Mouse (Mus musculus): ENCODE data around the gene Fam43b. TPM values are rescaled to one million over a fixed set of nuclear protein-coding genes. Genes with fewer than 3 reads are reported as not detected.

Fam43b gene
- not detected in 2 replicates for polyA plus RNA-seq (2014; fragmentation: Nextera tagmentation; extraction: Ambion mirVana)

GRCm38 (mm10) chr4:138395971-138396645 lies at the start of gene Fam43b:
Gene Fam43b (minus strand): TSS chr4:138396528.
- Histone ChIP-seq H3K9ac (ENCODE audit: low read length) (no peak within 1 kb of the TSS; the same call in none of the 2 replicates), H3K4me2 (ENCODE audit: low read length) (peak within 1 kb of the TSS; percentile 73), H3K27me3 (ENCODE audit: control insufficient read depth, insufficient read depth, low read length) (peaks cover 77% of the 10 kb centered on the region), H3K9me3 (ENCODE audit: control insufficient read depth, low read length) (no peaks in the 10 kb centered on the region), H3K27ac (replicated peaks in 1 of 2; ENCODE audit: control insufficient read depth in 1 of 2, insufficient read depth in 1 of 2, low read depth in 2 of 2, low read length in 2 of 2) (no peak within 1 kb of the TSS), H3K4me3 (ENCODE audit: control insufficient read depth in 1 of 2, insufficient read depth in 1 of 2, low read depth in 1 of 2, low read length in 2 of 2) (peak within 1 kb of the TSS; percentile 26 to 41), H3K36me3 (ENCODE audit: control insufficient read depth, insufficient read depth, low read length) (no peaks in the 10 kb centered on the region), H3K4me1 (ENCODE audit: control insufficient read depth in 2 of 2, insufficient read depth in 2 of 2, low read length in 2 of 2) (peaks cover 0 to 23% of the 10 kb centered on the region in 2 experiments; a peak in 3 of 4 replicates)
- WGBS: under 1% methylated on average over 44 of the region's 46 CpGs
- no peak for ATAC-seq (ENCODE audit: insufficient number of reproducible peaks, insufficient read depth, low FRiP score, low read depth)

DNA sequence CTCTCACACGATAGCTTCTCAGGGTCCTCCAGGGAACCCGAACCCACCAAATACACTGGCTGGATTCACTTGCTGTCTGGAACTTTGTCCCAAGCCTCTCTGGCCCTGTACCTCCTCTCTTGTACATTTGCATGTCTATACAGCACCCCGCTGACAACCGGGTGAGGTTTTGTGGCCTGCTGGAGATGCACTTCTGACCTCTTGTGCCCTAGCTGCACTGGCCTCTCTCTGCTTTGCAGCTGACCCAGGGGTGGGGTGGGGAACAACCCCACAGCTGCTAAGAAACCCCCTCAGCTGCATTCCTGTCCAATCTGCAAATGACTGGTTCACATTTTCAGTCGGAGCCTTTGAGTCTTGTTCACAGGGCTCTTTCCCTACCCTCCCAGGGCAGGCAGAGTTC lies 48.6 kb upstream of the Fam43b start:
- Histone ChIP-seq H3K9ac (ENCODE audit: low read length) (no peak overlapping the region), H3K27ac (replicated peaks in 1 of 2; ENCODE audit: control insufficient read depth in 1 of 2, insufficient read depth in 1 of 2, low read depth in 2 of 2, low read length in 2 of 2) (no peak overlapping the region), H3K27me3 (ENCODE audit: control insufficient read depth, insufficient read depth, low read length) (peaks cover 33% of the 10 kb centered on the region), H3K36me3 (ENCODE audit: control insufficient read depth, insufficient read depth, low read length) (peaks cover 21% of the 10 kb centered on the region), H3K4me2 (ENCODE audit: low read length) (no peak overlapping the region), H3K4me3 (ENCODE audit: control insufficient read depth in 1 of 2, insufficient read depth in 1 of 2, low read depth in 1 of 2, low read length in 2 of 2) (no peak overlapping the region), H3K4me1 (ENCODE audit: control insufficient read depth in 2 of 2, insufficient read depth in 2 of 2, low read length in 2 of 2) (no peaks in the 10 kb centered on the region), H3K9me3 (ENCODE audit: control insufficient read depth, low read length) (no peaks in the 10 kb centered on the region)
- ATAC-seq (ENCODE audit: insufficient number of reproducible peaks, insufficient read depth, low FRiP score, low read depth): no peak
- WGBS: 25% methylated on average over 5 of the region's 5 CpGs

- no peaks in the 10 kb centered on the region for H3K27me3 ChIP-seq (ENCODE audit: control insufficient read depth, insufficient read depth, low read length)
- H3K9me3 ChIP-seq (ENCODE audit: control insufficient read depth, low read length): no peaks in the 10 kb centered on the region
- H3K4me2 ChIP-seq (ENCODE audit: low read length): no peak overlapping the region
- H3K27ac ChIP-seq (replicated peaks in 1 of 2; ENCODE audit: control insufficient read depth in 1 of 2, insufficient read depth in 1 of 2, low read depth in 2 of 2, low read length in 2 of 2): no peak overlapping the region
- 67% methylated on average over 3 of the region's 3 CpGs for WGBS
- no peak for ATAC-seq (ENCODE audit: insufficient number of reproducible peaks, insufficient read depth, low FRiP score, low read depth)
- peaks cover 4 to 8% of the 10 kb centered on the region in 2 experiments for H3K4me1 ChIP-seq (ENCODE audit: control insufficient read depth in 2 of 2, insufficient read depth in 2 of 2, low read length in 2 of 2)
- H3K4me3 ChIP-seq (ENCODE audit: control insufficient read depth in 1 of 2, insufficient read depth in 1 of 2, low read depth in 1 of 2, low read length in 2 of 2): no peak overlapping the region
- peaks cover 60% of the 10 kb centered on the region for H3K36me3 ChIP-seq (ENCODE audit: control insufficient read depth, insufficient read depth, low read length)
- H3K9ac ChIP-seq (ENCODE audit: low read length): no peak overlapping the region
Observed at GRCm38 (mm10) chr4:138440062-138440461, 43.7 kb upstream of the Fam43b start.

- H3K4me1 ChIP-seq (ENCODE audit: control insufficient read depth in 2 of 2, insufficient read depth in 2 of 2, low read length in 2 of 2): peaks cover 4 to 8% of the 10 kb centered on the region in 2 experiments
- ATAC-seq (ENCODE audit: insufficient number of reproducible peaks, insufficient read depth, low FRiP score, low read depth): peak; percentile 87
- peaks cover 6% of the 10 kb centered on the region; the same call in 1 of the 2 replicates for H3K27me3 ChIP-seq (ENCODE audit: control insufficient read depth, insufficient read depth, low read length)
- H3K36me3 ChIP-seq (ENCODE audit: control insufficient read depth, insufficient read depth, low read length): peaks cover 36% of the 10 kb centered on the region
- H3K9ac ChIP-seq (ENCODE audit: low read length): peak within 1 kb of the TSS; percentile 85
- 2% methylated on average over 64 of the region's 64 CpGs for WGBS
- peak within 1 kb of the TSS; percentile 68 for H3K4me2 ChIP-seq (ENCODE audit: low read length)
- H3K4me3 ChIP-seq (ENCODE audit: control insufficient read depth in 1 of 2, insufficient read depth in 1 of 2, low read depth in 1 of 2, low read length in 2 of 2): peak within 1 kb of the TSS; percentile 79 to 85
- H3K9me3 ChIP-seq (ENCODE audit: control insufficient read depth, low read length): no peaks in the 10 kb centered on the region
- H3K27ac ChIP-seq (replicated peaks in 1 of 2; ENCODE audit: control insufficient read depth in 1 of 2, insufficient read depth in 1 of 2, low read depth in 2 of 2, low read length in 2 of 2): peak within 1 kb of the TSS; percentile 34 to 56
Observed at GRCm38 (mm10) chr4:138434347-138435316, 38.3 kb upstream of the Fam43b start, which contains the start of gene Mul1. Gene Mul1 (plus strand): TSS chr4:138434671.

DNA sequence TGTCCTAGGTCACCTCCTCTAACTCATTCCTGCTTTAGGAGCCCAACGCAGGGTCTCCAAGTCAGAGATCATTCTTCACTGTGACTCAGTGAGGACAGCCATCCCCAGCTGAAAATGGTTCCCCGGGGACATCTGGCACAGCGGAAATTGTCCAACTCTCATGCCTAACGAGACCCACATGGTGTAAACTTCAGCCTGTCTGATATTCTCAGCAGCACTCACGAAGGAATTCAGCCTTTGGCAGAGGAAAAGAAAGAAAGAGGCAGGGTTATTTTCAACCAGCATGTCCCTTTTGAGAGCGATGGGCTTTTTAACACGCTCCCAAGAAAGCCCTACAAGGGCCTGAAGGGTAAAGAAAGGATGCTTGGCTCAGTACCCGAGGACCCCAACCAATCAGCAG lies 35.0 kb upstream of the Fam43b start:
- Histone ChIP-seq H3K9me3 (ENCODE audit: control insufficient read depth, low read length) (no peaks in the 10 kb centered on the region), H3K9ac (ENCODE audit: low read length) (no peak overlapping the region), H3K36me3 (ENCODE audit: control insufficient read depth, insufficient read depth, low read length) (peaks cover 4% of the 10 kb centered on the region; the same call in 1 of the 2 replicates), H3K4me2 (ENCODE audit: low read length) (no peak overlapping the region), H3K27me3 (ENCODE audit: control insufficient read depth, insufficient read depth, low read length) (peaks cover 6% of the 10 kb centered on the region; the same call in 1 of the 2 replicates), H3K4me3 (ENCODE audit: control insufficient read depth in 1 of 2, insufficient read depth in 1 of 2, low read depth in 1 of 2, low read length in 2 of 2) (no peak overlapping the region), H3K27ac (replicated peaks in 1 of 2; ENCODE audit: control insufficient read depth in 1 of 2, insufficient read depth in 1 of 2, low read depth in 2 of 2, low read length in 2 of 2) (no peak overlapping the region), H3K4me1 (ENCODE audit: control insufficient read depth in 2 of 2, insufficient read depth in 2 of 2, low read length in 2 of 2) (peaks cover 4 to 8% of the 10 kb centered on the region in 2 experiments)
- no peak for ATAC-seq (ENCODE audit: insufficient number of reproducible peaks, insufficient read depth, low FRiP score, low read depth)
- 42% methylated on average over 8 of the region's 8 CpGs for WGBS

- no peaks in the 10 kb centered on the region; a peak in 1 of 4 replicates for H3K4me1 ChIP-seq (ENCODE audit: control insufficient read depth in 2 of 2, insufficient read depth in 2 of 2, low read length in 2 of 2)
- H3K27me3 ChIP-seq (ENCODE audit: control insufficient read depth, insufficient read depth, low read length): peaks cover 6% of the 10 kb centered on the region; the same call in 1 of the 2 replicates
- H3K27ac ChIP-seq (replicated peaks in 1 of 2; ENCODE audit: control insufficient read depth in 1 of 2, insufficient read depth in 1 of 2, low read depth in 2 of 2, low read length in 2 of 2): no peak overlapping the region
- no peaks in the 10 kb centered on the region for H3K36me3 ChIP-seq (ENCODE audit: control insufficient read depth, insufficient read depth, low read length)
- H3K9ac ChIP-seq (ENCODE audit: low read length): no peak overlapping the region
- no peaks in the 10 kb centered on the region for H3K9me3 ChIP-seq (ENCODE audit: control insufficient read depth, low read length)
- H3K4me3 ChIP-seq (ENCODE audit: control insufficient read depth in 1 of 2, insufficient read depth in 1 of 2, low read depth in 1 of 2, low read length in 2 of 2): no peak overlapping the region
- H3K4me2 ChIP-seq (ENCODE audit: low read length): no peak overlapping the region
- WGBS: 40% methylated on average over 3 of the region's 3 CpGs
- no peak for ATAC-seq (ENCODE audit: insufficient number of reproducible peaks, insufficient read depth, low FRiP score, low read depth)
Observed at GRCm38 (mm10) chr4:138429778-138430177, 33.5 kb upstream of the Fam43b start.

Measured in heart, embryonic 14.5 days (tissue).